Mouse (Mus musculus) hindbrain, embryonic 16.5 days (tissue): ENCODE measurements at regions not wholly inside any gene's neighbourhood (a gene's known extent, or its start where the extent isn't known, plus 50 kb on each side); places are given as distances from the start of the nearest gene placed in this dataset.
"Not testable (repeated sequence)": the region's sequence is repeated elsewhere in the genome, so short reads cannot be mapped to it uniquely, and the experiment has no call there.

Experiments used
- ATAC-seq: fragments of 200-750 bp; cut with Nextera tagmentation; 2 replicates; pipeline ENCODE4 v1.8.0; 2017; ENCODE audit warnings: moderate TSS enrichment, moderate library complexity
- H3K27ac ChIP-seq: fragments of 300-500 bp; sonication (generic); 2 replicates; pipeline ENCODE4 v1.5.1; 2014; ENCODE audit warnings: low read depth, mild to moderate bottlenecking, control low read depth, low read length, moderate library complexity
- H3K27me3 ChIP-seq: fragments of 300-500 bp; sonication (generic); replicated peaks from 2 replicates; pipeline ENCODE4 v1.6.1; 2014; ENCODE audit warnings: low read length; ENCODE audit not compliant: control insufficient read depth, insufficient read depth
- H3K36me3 ChIP-seq: fragments of 300-500 bp; sonication (generic); 2 replicates; pipeline ENCODE4 v1.6.1; 2014; ENCODE audit warnings: mild to moderate bottlenecking, low read length, moderate library complexity, mixed read lengths; ENCODE audit not compliant: control insufficient read depth, insufficient read depth
- H3K4me1 ChIP-seq: fragments of 300-500 bp; sonication (generic); 2 replicates; pipeline ENCODE4 v1.6.1; 2014; ENCODE audit warnings: low read depth, low read length; ENCODE audit not compliant: control insufficient read depth, insufficient read depth
- H3K4me2 ChIP-seq: fragments of 300-500 bp; sonication (generic); 2 replicates; pipeline ENCODE4 v1.6.1; 2014; ENCODE audit warnings: mild to moderate bottlenecking, low read length, control low read depth, moderate library complexity
- H3K4me3 ChIP-seq: fragments of 300-500 bp; sonication (generic); 2 replicates; pipeline ENCODE4 v1.5.1; 2014; ENCODE audit warnings: mild to moderate bottlenecking, low read length, control low read depth, moderate library complexity
- H3K9ac ChIP-seq: fragments of 300-500 bp; sonication (generic); 2 replicates; pipeline ENCODE4 v1.6.1; 2014; ENCODE audit warnings: low read depth, mild to moderate bottlenecking, control low read depth, low read length, moderate library complexity
- H3K9me3 ChIP-seq: fragments of 300-500 bp; sonication (generic); 2 replicates; pipeline ENCODE4 v1.6.1; 2014; ENCODE audit warnings: mild to moderate bottlenecking, low read length, moderate library complexity; ENCODE audit not compliant: control insufficient read depth
- whole genome bisulfite sequencing: fragments of 180-500 bp; shearing (Covaris S2); extraction: QIAGEN DNeasy Blood & Tissue Kit; methylation state at CpG from one replicate; pipeline ENCODE4 v1.1.7; 2014; 5-methylcytosine and 5-hydroxymethylcytosine counted together

GRCm38 (mm10) chr14:74255000-74255399 is 385.6 kb upstream of the Htr2a start:
- Histone ChIP-seq H3K4me2 (no peak overlapping the region), H3K27ac (no peak overlapping the region), H3K27me3 (no peaks in the 10 kb centered on the region), H3K9ac (no peak overlapping the region), H3K4me3 (no peak overlapping the region), H3K9me3 (no peaks in the 10 kb centered on the region), H3K4me1 (no peaks in the 10 kb centered on the region), H3K36me3 (no peaks in the 10 kb centered on the region)
- no peak for ATAC-seq

GRCm38 (mm10) chr14:74259437-74259836 is 381.2 kb upstream of the Htr2a start:
- Histone ChIP-seq H3K9me3 (no peaks in the 10 kb centered on the region), H3K27me3 (no peaks in the 10 kb centered on the region), H3K4me3 (no peak overlapping the region), H3K36me3 (no peaks in the 10 kb centered on the region), H3K9ac (no peak overlapping the region), H3K4me1 (no peaks in the 10 kb centered on the region), H3K4me2 (no peak overlapping the region), H3K27ac (no peak overlapping the region)
- ATAC-seq: no peak

- ATAC-seq: no peak
- Histone ChIP-seq H3K4me3 (no peak overlapping the region), H3K36me3 (no peaks in the 10 kb centered on the region), H3K9me3 (no peaks in the 10 kb centered on the region), H3K4me1 (no peaks in the 10 kb centered on the region), H3K27ac (no peak overlapping the region), H3K4me2 (no peak overlapping the region), H3K9ac (no peak overlapping the region), H3K27me3 (no peaks in the 10 kb centered on the region)
- 63% methylated on average over 1 of the region's 1 CpGs for WGBS
These were observed 373.6 kb upstream of the Htr2a start for GRCm38 (mm10) chr14:74267086-74267485.

GRCm38 (mm10) chr14:74294560-74294959 is 346.1 kb upstream of the Htr2a start:
- ATAC-seq: no peak
- Histone ChIP-seq H3K27ac (no peak overlapping the region), H3K9me3 (no peaks in the 10 kb centered on the region), H3K9ac (no peak overlapping the region), H3K4me1 (no peaks in the 10 kb centered on the region), H3K27me3 (no peaks in the 10 kb centered on the region), H3K4me2 (no peak overlapping the region), H3K36me3 (no peaks in the 10 kb centered on the region), H3K4me3 (no peak overlapping the region)
- 80% methylated on average over 3 of the region's 3 CpGs for WGBS

GRCm38 (mm10) chr14:74304483-74304882 is 336.2 kb upstream of the Htr2a start:
- Histone ChIP-seq H3K9me3 (no peaks in the 10 kb centered on the region), H3K4me1 (no peaks in the 10 kb centered on the region), H3K36me3 (no peaks in the 10 kb centered on the region), H3K27ac (no peak overlapping the region), H3K4me2 (no peak overlapping the region), H3K9ac (no peak overlapping the region), H3K27me3 (no peaks in the 10 kb centered on the region), H3K4me3 (no peak overlapping the region)
- ATAC-seq: no peak
- 35% methylated on average over 3 of the region's 3 CpGs for WGBS

GRCm38 (mm10) chr14:74306717-74307307 is 333.8 kb upstream of the Htr2a start:
- Histone ChIP-seq H3K4me3 (no peak overlapping the region), H3K27me3 (no peaks in the 10 kb centered on the region), H3K4me1 (no peaks in the 10 kb centered on the region), H3K9ac (no peak overlapping the region), H3K9me3 (no peaks in the 10 kb centered on the region), H3K4me2 (no peak overlapping the region), H3K36me3 (no peaks in the 10 kb centered on the region), H3K27ac (no peak overlapping the region)
- ATAC-seq: no peak
- 87% methylated on average over 16 of the region's 16 CpGs for WGBS

- WGBS: 68% methylated on average over 2 of the region's 2 CpGs
- not testable (repeated sequence) for ATAC-seq, H3K27ac ChIP-seq, H3K4me1 ChIP-seq, H3K27me3 ChIP-seq, H3K4me3 ChIP-seq, H3K36me3 ChIP-seq, H3K9me3 ChIP-seq, H3K4me2 ChIP-seq, H3K9ac ChIP-seq
These were observed 331.2 kb upstream of the Htr2a start for GRCm38 (mm10) chr14:74309451-74309850.

GRCm38 (mm10) chr14:74327291-74327690 is 313.3 kb upstream of the Htr2a start:
- no peak overlapping the region for H3K27ac ChIP-seq
- H3K9ac ChIP-seq: no peak overlapping the region
- ATAC-seq: no peak
- H3K27me3 ChIP-seq: no peaks in the 10 kb centered on the region
- H3K4me1 ChIP-seq: no peaks in the 10 kb centered on the region
- no peak overlapping the region for H3K4me3 ChIP-seq
- 87% methylated on average over 1 of the region's 1 CpGs for WGBS
- no peak overlapping the region for H3K4me2 ChIP-seq
- no peaks in the 10 kb centered on the region for H3K9me3 ChIP-seq
- no peaks in the 10 kb centered on the region for H3K36me3 ChIP-seq

- Histone ChIP-seq H3K4me1 (no peaks in the 10 kb centered on the region), H3K9me3 (no peaks in the 10 kb centered on the region), H3K4me3 (no peak overlapping the region), H3K36me3 (no peaks in the 10 kb centered on the region), H3K27ac (no peak overlapping the region), H3K27me3 (no peaks in the 10 kb centered on the region), H3K4me2 (no peak overlapping the region), H3K9ac (no peak overlapping the region)
- no peak for ATAC-seq
These were observed 289.9 kb upstream of the Htr2a start for GRCm38 (mm10) chr14:74350751-74351150.

- H3K27ac ChIP-seq: no peak overlapping the region
- 36% methylated on average over 1 of the region's 1 CpGs for WGBS
These were observed 288.4 kb upstream of the Htr2a start for GRCm38 (mm10) chr14:74352286-74352685.

More at GRCm38 (mm10) chr14:74352286-74352685, 288.4 kb upstream of the Htr2a start:
- H3K4me2 ChIP-seq: no peak overlapping the region
- H3K4me1 ChIP-seq: no peaks in the 10 kb centered on the region
- ATAC-seq: no peak
- no peaks in the 10 kb centered on the region for H3K27me3 ChIP-seq
- H3K9me3 ChIP-seq: no peaks in the 10 kb centered on the region
- no peak overlapping the region for H3K9ac ChIP-seq
- H3K36me3 ChIP-seq: no peaks in the 10 kb centered on the region
- H3K4me3 ChIP-seq: no peak overlapping the region
